Mouse (Mus musculus) CH12.LX (cell line): ENCODE data around the gene Sufu. TPM values are rescaled to one million over a fixed set of nuclear protein-coding genes. Genes with fewer than 3 reads are reported as not detected.
A peak's percentile ranks its signal among the peaks of the same experiment; 100 is the strongest.

Experiments used
- DNase-seq: peaks from one replicate; pipeline ENCODE4 v3.0.0-alpha.2; 2013; ENCODE audit errors: extremely low read depth
- H3K27ac ChIP-seq: 2 replicates; pipeline ENCODE4 v1.5.1; 2012; ENCODE audit warnings: low read depth, mild to moderate bottlenecking, control low read depth, moderate library complexity; ENCODE audit not compliant: insufficient read depth
- H3K27me3 ChIP-seq: replicated peaks from 2 replicates; pipeline ENCODE3; 2012; ENCODE audit warnings: inconsistent platforms
- H3K36me3 ChIP-seq, 2 experiments: replicated peaks in 1 of 2; 2 replicates each; pipeline versions ENCODE3 to v1.6.1; 2012; ENCODE audit warnings: inconsistent platforms in 1 of 2, low read length in 1 of 2, mild to moderate bottlenecking in 1 of 2, mixed read lengths in 1 of 2, moderate library complexity in 1 of 2; ENCODE audit not compliant: control insufficient read depth in 1 of 2, insufficient read depth in 1 of 2
- H3K4me1 ChIP-seq, 2 experiments: 2 replicates each; pipeline ENCODE4 v1.6.1; 2012; ENCODE audit warnings: inconsistent platforms in 1 of 2, moderate library complexity in 1 of 2; ENCODE audit not compliant: insufficient read depth in 2 of 2, control insufficient read depth in 1 of 2
- H3K4me2 ChIP-seq: 2 replicates; pipeline ENCODE4 v1.6.1; 2012; ENCODE audit warnings: low read depth, mild to moderate bottlenecking, control low read depth; ENCODE audit not compliant: poor library complexity, insufficient read depth, severe bottlenecking
- H3K4me3 ChIP-seq, 3 experiments: fragments of 150-350 bp in 1 of 3; sonication (generic) in 1 of 3; replicated peaks in 1 of 3; 2 replicates each; pipeline versions ENCODE3 to v1.5.1; 2011 to 2012; ENCODE audit warnings: low read depth in 2 of 3, low read length in 2 of 3, mild to moderate bottlenecking in 2 of 3, moderate library complexity in 2 of 3, control low read depth in 1 of 3, improper control_type of control experiment in 1 of 3, inconsistent platforms in 1 of 3, mixed read lengths in 1 of 3; ENCODE audit not compliant: poor library complexity in 1 of 3
- H3K79me2 ChIP-seq: replicated peaks from 2 replicates; pipeline ENCODE4 v1.6.1; 2012; ENCODE audit warnings: mild to moderate bottlenecking, moderate library complexity; ENCODE audit not compliant: control insufficient read depth, poor library complexity, insufficient read depth, severe bottlenecking; ENCODE audit errors: extremely low read depth
- H3K9ac ChIP-seq: 2 replicates; pipeline ENCODE4 v1.6.1; 2012; ENCODE audit warnings: low read depth, mild to moderate bottlenecking, control low read depth, moderate library complexity; ENCODE audit not compliant: insufficient read depth
- H3K9me3 ChIP-seq: replicated peaks from 2 replicates; pipeline ENCODE3; 2012; ENCODE audit warnings: low read length, inconsistent platforms, mixed read lengths
- BHLHE40 ChIP-seq: IDR thresholded peaks from 2 replicates; pipeline ENCODE4 v1.6.1; 2011; ENCODE audit warnings: mild to moderate bottlenecking, low read depth, low read length, improper control_type of control experiment
- CHD1 ChIP-seq: IDR thresholded peaks from 2 replicates; pipeline ENCODE4 v1.6.1; 2012; ENCODE audit warnings: low read depth, low read length, improper control_type of control experiment, inconsistent platforms
- CHD2 ChIP-seq: IDR thresholded peaks from 2 replicates; pipeline ENCODE4 v1.6.1; 2011; ENCODE audit warnings: low read length, improper control_type of control experiment
- CTCF ChIP-seq, 2 experiments: IDR thresholded peaks in 1 of 2; conservative IDR thresholded peaks in 1 of 2; 2 replicates each; pipeline ENCODE4 v1.5.1; 2011 to 2012; ENCODE audit warnings: low read depth in 2 of 2, low read length in 2 of 2, improper control_type of control experiment in 1 of 2, inconsistent platforms in 1 of 2, mild to moderate bottlenecking in 1 of 2, moderate library complexity in 1 of 2
- E2F4 ChIP-seq: IDR thresholded peaks from 2 replicates; pipeline ENCODE4 v1.6.1; 2011; ENCODE audit warnings: low read depth, low read length, improper control_type of control experiment; ENCODE audit not compliant: insufficient replicate concordance
- EP300 ChIP-seq: IDR thresholded peaks from 2 replicates; pipeline ENCODE4 v1.6.1; 2011; ENCODE audit warnings: low read length, improper control_type of control experiment
- ETS1 ChIP-seq: conservative IDR thresholded peaks from 2 replicates; pipeline ENCODE4 v1.6.1; 2012; ENCODE audit warnings: low read depth, mild to moderate bottlenecking, inconsistent platforms, low read length, improper control_type of control experiment, moderate library complexity
- GABPA ChIP-seq: IDR thresholded peaks from 2 replicates; pipeline ENCODE4 v1.6.1; 2012; ENCODE audit warnings: low read depth, low read length, improper control_type of control experiment, inconsistent platforms; ENCODE audit not compliant: insufficient replicate concordance
- HCFC1 ChIP-seq: IDR thresholded peaks from 2 replicates; pipeline ENCODE4 v1.6.1; 2012; ENCODE audit warnings: low read depth, mild to moderate bottlenecking, inconsistent platforms, low read length, improper control_type of control experiment
- IRF4 ChIP-seq: IDR thresholded peaks from 2 replicates; pipeline ENCODE4 v1.6.1; 2014; ENCODE audit warnings: low read depth, mild to moderate bottlenecking, inconsistent platforms, low read length, improper control_type of control experiment
- JUN ChIP-seq: IDR thresholded peaks from 2 replicates; pipeline ENCODE4 v1.6.1; 2011; ENCODE audit warnings: low read depth, mild to moderate bottlenecking, low read length, improper control_type of control experiment, moderate library complexity; ENCODE audit not compliant: insufficient read depth
- JUND ChIP-seq: conservative IDR thresholded peaks from 2 replicates; pipeline ENCODE4 v1.6.1; 2011; ENCODE audit warnings: low read depth, low read length, improper control_type of control experiment
- KAT2A ChIP-seq: IDR thresholded peaks from 2 replicates; pipeline ENCODE4 v1.6.1; 2012; ENCODE audit warnings: low read length, improper control_type of control experiment, inconsistent platforms; ENCODE audit not compliant: insufficient replicate concordance
- MAX ChIP-seq: IDR thresholded peaks from 2 replicates; pipeline ENCODE4 v1.6.1; 2011; ENCODE audit warnings: low read length, improper control_type of control experiment
- MAZ ChIP-seq: IDR thresholded peaks from 2 replicates; pipeline ENCODE4 v1.6.1; 2012; ENCODE audit warnings: low read depth, mild to moderate bottlenecking, inconsistent platforms, low read length, improper control_type of control experiment, moderate library complexity
- MEF2A ChIP-seq: IDR thresholded peaks from 2 replicates; pipeline ENCODE4 v1.6.1; 2014; ENCODE audit warnings: low read depth, mild to moderate bottlenecking, inconsistent platforms, low read length, improper control_type of control experiment, borderline replicate concordance
- MXI1 ChIP-seq: IDR thresholded peaks from 2 replicates; pipeline ENCODE4 v1.6.1; 2011; ENCODE audit warnings: mild to moderate bottlenecking, low read depth, low read length, improper control_type of control experiment
- MYC ChIP-seq: IDR thresholded peaks from 2 replicates; pipeline ENCODE4 v1.6.1; 2011; ENCODE audit warnings: low read depth, mild to moderate bottlenecking, improper control_type of control experiment, low read length
- NELFE ChIP-seq: IDR thresholded peaks from 2 replicates; pipeline ENCODE4 v1.6.1; 2011; ENCODE audit warnings: low read depth, low read length, improper control_type of control experiment
- NRF1 ChIP-seq: IDR thresholded peaks from 2 replicates; pipeline ENCODE4 v1.6.1; 2014; ENCODE audit warnings: low read depth, mild to moderate bottlenecking, inconsistent platforms, low read length, improper control_type of control experiment, moderate library complexity
- PAX5 ChIP-seq: IDR thresholded peaks from 2 replicates; pipeline ENCODE4 v1.6.1; 2012; ENCODE audit warnings: low read length, inconsistent platforms, mixed read lengths
- POLR2A ChIP-seq: IDR thresholded peaks from 2 replicates; pipeline ENCODE4 v1.6.1; 2011; ENCODE audit warnings: low read depth, mild to moderate bottlenecking, improper control_type of control experiment, low read length
- POLR2AphosphoS2 ChIP-seq: IDR thresholded peaks from 2 replicates; pipeline ENCODE4 v1.6.1; 2011; ENCODE audit warnings: low read depth, low read length, improper control_type of control experiment
- RAD21 ChIP-seq: IDR thresholded peaks from 2 replicates; pipeline ENCODE4 v1.6.1; 2011; ENCODE audit warnings: low read depth, mild to moderate bottlenecking, low read length, improper control_type of control experiment, moderate library complexity
- RCOR1 ChIP-seq: conservative IDR thresholded peaks from 2 replicates; pipeline ENCODE4 v1.6.1; 2012; ENCODE audit warnings: low read depth, mild to moderate bottlenecking, inconsistent platforms, low read length, improper control_type of control experiment
- SMC3 ChIP-seq: IDR thresholded peaks from 2 replicates; pipeline ENCODE4 v1.6.1; 2011; ENCODE audit warnings: low read depth, low read length, improper control_type of control experiment
- TBP ChIP-seq: conservative IDR thresholded peaks from 2 replicates; pipeline ENCODE4 v1.6.1; 2011; ENCODE audit warnings: low read depth, low read length, improper control_type of control experiment
- UBTF ChIP-seq: IDR thresholded peaks from 2 replicates; pipeline ENCODE4 v1.6.1; 2012; ENCODE audit warnings: low read depth, mild to moderate bottlenecking, inconsistent platforms, low read length, improper control_type of control experiment, moderate library complexity
- ZC3H11A ChIP-seq: IDR thresholded peaks from 2 replicates; pipeline ENCODE4 v1.6.1; 2012; ENCODE audit warnings: low read depth, mild to moderate bottlenecking, inconsistent platforms, low read length, improper control_type of control experiment
- ZKSCAN1 ChIP-seq: IDR thresholded peaks from 2 replicates; pipeline ENCODE4 v1.6.1; 2012; ENCODE audit warnings: low read depth, inconsistent platforms, low read length, improper control_type of control experiment, borderline replicate concordance
- ZMIZ1 ChIP-seq: IDR thresholded peaks from 2 replicates; pipeline ENCODE4 v1.6.1; 2012; ENCODE audit warnings: low read depth, mild to moderate bottlenecking, inconsistent platforms, low read length, improper control_type of control experiment
- ZNF384 ChIP-seq: IDR thresholded peaks from 2 replicates; pipeline ENCODE4 v1.6.1; 2012; ENCODE audit warnings: low read depth, low read length, improper control_type of control experiment, inconsistent platforms
- dilution Hi-C: fragments of 300-500 bp; cut with MboI; formaldehyde crosslinking; loops from 2 replicates; pipeline ENCODE4 v1.14.3; 2020; ENCODE audit warnings: low sequenced_read_pairs; ENCODE audit not compliant: extremely low pct_unique_long_range_greater_than_20kb, extremely low pct_ligation_motif_present
- in situ Hi-C: fragments of 300-500 bp; cut with MboI; formaldehyde crosslinking; loops from 3 replicates; pipeline ENCODE4 v1.14.3; 2019; ENCODE audit warnings: low sequenced_read_pairs, low pct_ligation_motif_present, low pct_unique_long_range_greater_than_20kb, mixed read lengths
- polyA plus RNA-seq: library from polyadenylated mRNA; unstranded; fragments of >175 nt; gene quantifications from 2 replicates; pipeline ENCODE4 v1.2.1, GENCODE M21; 2012; ENCODE audit warnings: low read depth; ENCODE audit not compliant: insufficient read length
- total RNA-seq, 2 experiments: library from RNA; depleted of rRNA; stranded (reverse); fragments of 300-350 nt in 1 of 2; fragments of >200 nt in 1 of 2; gene quantifications; 2 replicates each; pipeline ENCODE4 v1.2.3; 2012 to 2014

Sufu gene
- total and polyA plus RNA-seq, 3 experiments = 3.6 to 22.6 (median 9.8) TPM

DNA sequence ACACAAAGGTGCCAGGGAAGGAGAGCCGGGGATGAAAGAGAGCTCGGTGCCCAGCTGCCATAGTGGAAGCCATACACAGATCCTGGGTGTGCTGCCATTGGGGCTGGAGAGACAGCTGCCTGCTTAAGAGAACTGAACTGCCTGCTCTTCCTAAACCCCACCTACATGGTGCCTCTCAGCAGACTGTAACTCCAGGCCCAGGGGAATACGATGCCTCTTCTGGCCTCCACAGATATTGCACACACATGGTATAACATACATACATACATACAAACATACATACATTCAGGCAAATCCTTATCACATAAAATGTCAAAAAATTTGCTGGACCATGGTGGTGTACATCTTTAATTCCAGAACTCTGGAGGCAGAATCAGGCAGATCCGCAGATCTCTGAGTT, 66.8 kb downstream of the Sufu start:
- DNase-seq = peak; percentile 27
- in situ Hi-C loops = no loop called here
- TF ChIP-seq MEF2A = no peak
- peak in 1 of 2 experiments; percentile 21; a peak in 1 of 4 replicates for TF ChIP-seq CTCF (conservative IDR thresholded peaks at IDR 0.05 in 1 of 2, IDR thresholded peaks at IDR 0.05 in 1 of 2; ENCODE audit: low read depth in 2 of 2, low read length in 2 of 2)

GRCm38 (mm10) chr19:46466160-46466559, 69.5 kb downstream of the Sufu start:
- Histone ChIP-seq H3K36me3 (peaks cover 0 to 31% of the 10 kb centered on the region in 2 experiments), H3K4me3 (peak overlapping the region; percentile 34 to 50 (median 38)), H3K27me3 (no peaks in the 10 kb centered on the region), H3K79me2 (no peaks in the 10 kb centered on the region), H3K4me1 (peaks cover 19 to 68% of the 10 kb centered on the region in 2 experiments), H3K9ac (peak overlapping the region; percentile 67; the same call in 1 of the 2 replicates), H3K27ac (peak overlapping the region; percentile 96), H3K9me3 (peaks cover 4% of the 10 kb centered on the region), H3K4me2 (peak overlapping the region; percentile 76)
- in situ Hi-C loops (no loop called here), dilution Hi-C loops (no loop called here)
- peak; percentile 97 for DNase-seq
- TF ChIP-seq HCFC1 (no peak), POLR2A (0 out of 2 replicates have a peak, but pooled peaks have one; percentile 45), MEF2A (peak; percentile 72), PAX5 (no peak), CHD2 (no peak; the same call in 1 of the 2 replicates), RAD21 (no peak; the same call in 1 of the 2 replicates), NRF1 (no peak), RCOR1 (no peak; the same call in 1 of the 2 replicates), MXI1 (no peak; the same call in 1 of the 2 replicates), ZNF384 (no peak), MAZ (peak; percentile 58; the same call in 1 of the 2 replicates), BHLHE40 (peak; percentile 54), JUND (no peak), EP300 (peak; percentile 85), TBP (peak; percentile 78), E2F4 (no peak), MAX (no peak; the same call in none of the 2 replicates), POLR2AphosphoS2 (peak; percentile 40; the same call in 1 of the 2 replicates), JUN (no peak), CHD1 (no peak), KAT2A (peak; percentile 81), SMC3 (no peak), ZKSCAN1 (no peak), ZC3H11A (no peak), CTCF (conservative IDR thresholded peaks at IDR 0.05 in 1 of 2, IDR thresholded peaks at IDR 0.05 in 1 of 2; ENCODE audit: low read depth in 2 of 2, low read length in 2 of 2) (no peak), ZMIZ1 (peak; percentile 77), IRF4 (peak; percentile 84), NELFE (peak; percentile 34; the same call in 1 of the 2 replicates), ETS1 (peak; percentile 84), UBTF (no peak), MYC (no peak; the same call in 1 of the 2 replicates), GABPA (no peak)

More for the DNA sequence above, 66.8 kb downstream of the Sufu start:
- Histone ChIP-seq H3K9me3 (peaks cover 4% of the 10 kb centered on the region), H3K27ac (no peak overlapping the region), H3K27me3 (no peaks in the 10 kb centered on the region), H3K4me3 (no peak overlapping the region), H3K9ac (no peak overlapping the region), H3K4me1 (peaks cover 26 to 51% of the 10 kb centered on the region in 2 experiments), H3K36me3 (peaks cover 7 to 49% of the 10 kb centered on the region in 2 experiments), H3K79me2 (no peaks in the 10 kb centered on the region), H3K4me2 (no peak overlapping the region)
- dilution Hi-C loops = no loop called here
